Mouse (Mus musculus): Measurements from ENCODE around the gene Pdpr. TPM values are rescaled to one million over a fixed set of nuclear protein-coding genes. Genes with fewer than 3 reads are reported as not detected.
A peak's percentile ranks its signal among the peaks of the same experiment; 100 is the strongest.
"Not testable (repeated sequence)": the region's sequence is repeated elsewhere in the genome, so short reads cannot be mapped to it uniquely, and the experiment has no call there.

Gene Pdpr
- polyA plus RNA-seq, 1 experiment from 2014 or later = 10.0 TPM

DNA sequence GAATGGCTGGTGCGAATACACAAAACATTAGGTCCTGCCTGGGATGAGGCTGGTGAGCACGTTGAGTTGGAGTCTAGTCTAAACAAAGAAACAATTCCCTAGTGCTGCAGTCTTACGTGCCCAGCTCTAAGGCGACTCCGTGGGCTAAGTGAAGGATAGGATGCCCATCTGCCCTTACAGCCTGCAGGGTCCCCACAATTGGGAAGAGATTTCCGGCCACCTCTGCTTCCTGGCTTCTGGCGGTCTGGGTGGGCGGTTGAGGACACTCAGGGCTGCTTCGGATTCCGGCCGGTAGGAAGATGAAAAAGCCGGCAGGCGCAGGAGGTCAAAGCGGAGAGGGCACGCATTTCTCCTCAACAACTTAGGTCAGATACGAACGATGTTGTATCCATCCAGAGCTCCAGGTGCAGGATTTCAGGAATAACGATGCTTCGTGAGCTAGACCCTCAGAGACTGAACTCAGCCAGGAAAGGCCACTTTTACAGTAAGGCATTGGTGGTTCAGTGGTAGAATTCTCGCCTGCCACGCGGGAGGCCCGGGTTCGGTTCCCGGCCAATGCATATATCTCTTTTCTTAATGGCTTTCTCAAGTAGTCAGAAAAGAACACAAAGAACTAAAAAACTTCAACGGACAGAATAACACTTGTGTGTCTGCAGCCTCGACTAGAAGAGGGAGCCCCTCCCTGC, 32.2 kb upstream of the Pdpr start:
- H3K9me3 ChIP-seq = no peaks in the 10 kb centered on the region
- peak; percentile 79 for ATAC-seq (ENCODE audit: insufficient number of reproducible peaks, low FRiP score, low TSS enrichment, low read depth)
- H3K4me2 ChIP-seq = peak overlapping the region; percentile 70
- WGBS = under 1% methylated on average over 27 of the region's 27 CpGs
- H3K27ac ChIP-seq = peak overlapping the region; percentile 33; the same call in 1 of the 2 replicates
- no peaks in the 10 kb centered on the region for H3K27me3 ChIP-seq
- peak overlapping the region; percentile 52 for H3K9ac ChIP-seq
- H3K4me1 ChIP-seq = peaks cover 24% of the 10 kb centered on the region
- peaks cover 9% of the 10 kb centered on the region; the same call in 1 of the 2 replicates for H3K36me3 ChIP-seq
- peak overlapping the region; percentile 66 for H3K4me3 ChIP-seq

DNA sequence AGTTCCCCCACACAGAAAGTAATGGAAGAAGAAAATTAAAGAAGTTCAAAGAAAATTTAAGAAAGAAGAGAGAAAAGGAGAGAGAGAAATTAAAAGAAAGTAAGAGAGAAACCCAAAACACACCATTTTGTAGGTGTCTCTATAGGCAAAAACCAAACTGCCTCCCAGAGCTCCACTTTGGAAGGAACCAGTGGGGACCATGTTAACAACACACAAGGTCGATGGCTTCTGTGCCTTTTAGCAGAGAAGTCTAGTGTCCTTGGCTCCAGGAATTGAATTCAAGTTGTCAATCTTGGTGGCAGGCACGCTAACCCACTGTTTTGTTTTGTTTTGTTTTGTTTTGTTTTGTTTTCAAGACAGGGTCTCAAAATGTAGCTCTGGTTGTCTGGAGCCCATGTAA, 31.5 kb upstream of the Pdpr start:
- H3K9me3 ChIP-seq = no peaks in the 10 kb centered on the region
- WGBS = 60% methylated on average over 2 of the region's 2 CpGs
- H3K4me2 ChIP-seq = peak overlapping the region; percentile 70
- no peak for ATAC-seq (ENCODE audit: insufficient number of reproducible peaks, low FRiP score, low TSS enrichment, low read depth)
- peak overlapping the region; percentile 66 for H3K4me3 ChIP-seq
- no peak overlapping the region for H3K9ac ChIP-seq
- peaks cover 17% of the 10 kb centered on the region for H3K4me1 ChIP-seq
- no peaks in the 10 kb centered on the region for H3K27me3 ChIP-seq
- H3K27ac ChIP-seq = peak overlapping the region; percentile 9; the same call in 1 of the 2 replicates
- H3K36me3 ChIP-seq = peaks cover 9% of the 10 kb centered on the region; the same call in 1 of the 2 replicates

DNA sequence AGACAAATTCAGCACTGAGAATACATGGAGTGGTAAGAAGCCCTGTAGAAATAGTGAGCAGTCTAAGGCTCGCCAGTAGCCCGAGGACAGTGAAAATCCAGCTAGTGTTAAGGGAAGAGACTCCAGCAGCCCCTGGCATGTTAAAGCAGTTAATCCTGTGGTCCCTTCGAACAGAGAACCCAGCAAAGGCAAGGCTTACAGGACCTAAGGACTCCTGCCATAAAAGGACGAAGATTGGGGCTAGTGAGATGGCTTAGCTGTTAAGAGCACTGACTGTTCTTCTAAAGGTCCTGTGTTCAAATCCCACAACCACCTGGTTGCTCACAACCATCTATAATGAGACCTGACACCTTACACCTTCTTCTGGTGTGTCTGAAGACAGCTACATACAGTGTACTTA, 28.1 kb upstream of the Pdpr start:
- WGBS = 59% methylated on average over 4 of the region's 4 CpGs
- Histone ChIP-seq H3K4me3 (no peak overlapping the region), H3K4me2 (no peak overlapping the region), H3K36me3 (no peaks in the 10 kb centered on the region), H3K27me3 (no peaks in the 10 kb centered on the region), H3K9me3 (no peaks in the 10 kb centered on the region), H3K9ac (no peak overlapping the region), H3K4me1 (peaks cover 9% of the 10 kb centered on the region), H3K27ac (no peak overlapping the region)
- ATAC-seq (ENCODE audit: insufficient number of reproducible peaks, low FRiP score, low TSS enrichment, low read depth) = no peak

DNA sequence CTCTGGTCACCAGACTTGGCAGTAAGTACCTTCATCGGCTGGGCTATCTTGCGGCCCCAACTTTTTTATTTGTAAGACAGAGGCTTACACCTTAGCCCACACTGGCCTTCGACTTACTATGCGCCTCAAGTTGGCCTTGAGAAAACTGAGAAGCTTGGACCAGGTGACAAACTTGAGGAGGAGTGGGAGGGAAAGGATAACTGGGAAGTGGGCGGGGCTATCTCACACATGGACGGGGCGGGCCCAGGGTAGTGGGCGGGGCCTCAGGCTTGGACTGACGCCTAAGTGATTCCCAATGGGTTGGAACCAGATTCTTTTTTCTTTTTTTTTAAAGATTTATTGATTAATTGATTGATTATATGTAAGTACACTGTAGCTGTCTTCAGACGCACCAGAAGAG, 27.0 kb upstream of the Pdpr start:
- H3K27ac ChIP-seq = no peak overlapping the region
- 29% methylated on average over 10 of the region's 10 CpGs for WGBS
- no peak for ATAC-seq (ENCODE audit: insufficient number of reproducible peaks, low FRiP score, low TSS enrichment, low read depth)

DNA sequence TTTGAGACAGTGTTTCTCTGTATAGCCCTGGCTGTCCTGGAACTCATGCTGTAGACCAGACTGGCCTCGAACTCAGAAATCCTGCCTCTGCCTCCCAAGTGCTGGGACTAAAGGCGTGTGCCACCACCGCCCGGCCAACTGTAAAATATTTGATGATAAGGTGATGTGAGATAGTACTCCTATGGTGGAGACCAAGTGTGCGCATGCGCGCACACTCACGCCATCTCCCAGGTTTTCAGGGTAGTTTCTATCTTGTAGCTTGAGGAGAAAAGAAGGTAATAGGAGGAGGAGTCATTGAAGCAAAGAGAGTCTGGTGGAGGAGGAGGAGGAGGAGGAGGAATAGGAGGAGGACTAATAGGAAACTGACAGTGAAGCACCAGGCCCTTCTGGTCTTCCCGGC, 25.8 kb upstream of the Pdpr start:
- not testable (repeated sequence) for H3K4me3 ChIP-seq; H3K27ac ChIP-seq; H3K4me2 ChIP-seq; H3K9ac ChIP-seq; H3K27me3 ChIP-seq; H3K9me3 ChIP-seq; H3K36me3 ChIP-seq; H3K4me1 ChIP-seq; ATAC-seq (ENCODE audit: insufficient number of reproducible peaks, low FRiP score, low TSS enrichment, low read depth)
- 92% methylated on average over 9 of the region's 9 CpGs for WGBS

More for the DNA sequence above, 27.0 kb upstream of the Pdpr start:
- Histone ChIP-seq H3K27me3 (no peaks in the 10 kb centered on the region), H3K4me1 (no peaks in the 10 kb centered on the region), H3K9me3 (no peaks in the 10 kb centered on the region), H3K9ac (no peak overlapping the region), H3K4me2 (no peak overlapping the region), H3K36me3 (no peaks in the 10 kb centered on the region), H3K4me3 (no peak overlapping the region)

DNA sequence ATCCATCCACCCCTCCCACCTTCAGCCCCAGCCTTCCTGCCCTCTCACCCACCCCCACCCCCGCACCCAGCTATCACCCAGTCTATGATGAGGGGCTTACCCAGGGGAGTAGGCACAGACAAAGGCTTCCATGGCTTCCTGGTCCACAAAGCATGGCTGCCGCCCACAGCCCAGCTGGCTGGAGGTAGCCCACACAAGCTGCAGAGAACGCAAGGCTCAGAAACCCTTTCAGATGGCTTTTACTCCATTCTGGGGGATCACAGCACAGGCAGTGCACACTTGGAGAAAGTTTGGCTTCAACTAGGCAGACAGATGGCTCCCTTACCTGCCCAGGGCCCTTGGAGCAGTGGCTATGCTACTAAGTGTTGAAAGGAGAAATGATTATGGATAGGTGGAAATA, 18.5 kb upstream of the Pdpr start:
- H3K4me3 ChIP-seq = no peak overlapping the region
- H3K9me3 ChIP-seq = no peaks in the 10 kb centered on the region
- no peak for ATAC-seq (ENCODE audit: insufficient number of reproducible peaks, low FRiP score, low TSS enrichment, low read depth)
- 83% methylated on average over 3 of the region's 3 CpGs for WGBS
- H3K27ac ChIP-seq = no peak overlapping the region
- no peak overlapping the region for H3K4me2 ChIP-seq
- H3K36me3 ChIP-seq = no peaks in the 10 kb centered on the region
- H3K9ac ChIP-seq = no peak overlapping the region
- H3K4me1 ChIP-seq = no peaks in the 10 kb centered on the region; the same call in 1 of the 2 replicates
- no peaks in the 10 kb centered on the region for H3K27me3 ChIP-seq

DNA sequence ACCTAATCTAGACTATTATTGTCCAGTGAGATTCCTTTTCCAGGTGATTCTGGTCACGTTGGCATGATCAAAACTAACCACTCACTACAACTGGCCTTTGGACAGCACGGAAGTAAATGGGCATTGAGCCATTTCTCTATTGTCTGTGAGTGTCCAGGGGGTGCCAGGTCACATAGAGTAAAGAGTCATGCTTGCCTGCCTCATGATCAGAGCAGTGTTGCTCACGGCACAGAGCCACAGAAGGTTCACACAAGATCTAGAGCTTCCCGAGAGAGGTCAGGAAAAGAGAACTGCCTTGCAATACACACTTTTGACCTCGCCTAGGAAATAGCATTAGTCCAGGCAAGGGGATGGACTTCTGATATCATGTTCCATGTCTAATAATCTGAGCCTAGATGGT, 15.0 kb upstream of the Pdpr start:
- H3K9ac ChIP-seq = no peak overlapping the region
- H3K9me3 ChIP-seq = no peaks in the 10 kb centered on the region
- H3K27me3 ChIP-seq = no peaks in the 10 kb centered on the region
- 68% methylated on average over 5 of the region's 5 CpGs for WGBS
- no peak for ATAC-seq (ENCODE audit: insufficient number of reproducible peaks, low FRiP score, low TSS enrichment, low read depth)
- H3K27ac ChIP-seq = no peak overlapping the region
- H3K36me3 ChIP-seq = no peaks in the 10 kb centered on the region
- no peaks in the 10 kb centered on the region; the same call in 1 of the 2 replicates for H3K4me1 ChIP-seq
- no peak overlapping the region for H3K4me3 ChIP-seq
- no peak overlapping the region for H3K4me2 ChIP-seq

DNA sequence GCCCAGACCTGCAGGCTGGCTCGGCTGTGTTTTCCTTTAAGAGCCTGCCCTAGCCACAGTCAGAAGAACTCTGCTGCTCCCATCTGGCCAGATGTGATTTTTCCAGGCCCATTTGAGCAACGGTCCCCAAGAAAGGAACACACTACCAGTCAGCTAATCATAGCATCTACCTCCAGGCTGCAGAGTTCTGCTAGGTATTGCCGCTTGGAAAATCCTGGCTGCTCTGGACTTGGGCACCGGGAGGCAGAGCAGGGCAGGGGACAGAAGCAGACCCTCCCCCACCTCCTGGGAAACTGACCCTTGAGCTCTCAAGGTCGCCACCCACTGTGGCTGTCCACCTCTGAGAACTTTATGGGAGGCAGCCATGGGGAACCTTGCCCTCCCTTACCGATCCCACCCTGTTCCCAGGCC, 14.6 kb upstream of the Pdpr start:
- H3K4me1 ChIP-seq = no peaks in the 10 kb centered on the region; the same call in 1 of the 2 replicates
- no peaks in the 10 kb centered on the region for H3K36me3 ChIP-seq
- H3K9ac ChIP-seq = no peak overlapping the region
- no peak overlapping the region for H3K27ac ChIP-seq
- no peaks in the 10 kb centered on the region for H3K27me3 ChIP-seq
- H3K4me3 ChIP-seq = no peak overlapping the region
- no peak overlapping the region for H3K4me2 ChIP-seq
- H3K9me3 ChIP-seq = no peaks in the 10 kb centered on the region
- no peak for ATAC-seq (ENCODE audit: insufficient number of reproducible peaks, low FRiP score, low TSS enrichment, low read depth)
- 27% methylated on average over 6 of the region's 6 CpGs for WGBS

DNA sequence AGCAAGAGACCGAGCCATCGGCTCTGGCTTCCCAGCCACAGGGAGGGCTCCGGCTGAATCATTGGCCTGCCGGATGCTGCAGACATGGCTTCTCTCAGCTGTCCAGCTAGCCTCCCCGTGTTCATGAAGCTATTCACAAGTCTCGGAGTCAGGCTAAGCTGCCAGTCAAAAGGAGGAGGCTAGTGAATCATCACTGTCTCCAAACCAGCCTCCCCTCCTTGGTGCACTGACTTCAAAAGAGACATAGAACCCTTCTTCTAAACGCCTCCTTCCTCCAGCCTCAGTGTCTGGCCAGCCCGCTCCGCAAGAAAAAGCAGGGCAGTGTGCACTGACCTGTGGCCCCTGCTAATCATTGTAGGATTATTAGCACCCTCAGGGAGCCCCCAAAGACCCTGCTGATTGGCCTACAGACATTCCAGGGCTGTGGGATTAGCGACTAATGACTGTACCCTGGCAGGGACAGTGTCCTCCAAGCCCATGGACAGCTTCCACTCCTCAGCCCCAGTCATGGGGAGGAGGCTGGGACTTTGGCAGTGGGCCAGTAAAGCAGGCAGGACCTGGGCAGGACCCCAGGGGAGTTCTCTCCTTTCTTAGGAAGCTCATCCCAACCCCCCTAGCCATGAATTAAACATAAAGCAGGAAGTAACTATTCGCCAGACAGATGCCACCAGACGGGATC, 12.7 kb upstream of the Pdpr start:
- H3K27ac ChIP-seq = no peak overlapping the region
- H3K27me3 ChIP-seq = no peaks in the 10 kb centered on the region
- no peak for ATAC-seq (ENCODE audit: insufficient number of reproducible peaks, low FRiP score, low TSS enrichment, low read depth)
- no peak overlapping the region for H3K4me2 ChIP-seq
- no peaks in the 10 kb centered on the region for H3K36me3 ChIP-seq
- no peaks in the 10 kb centered on the region; the same call in 1 of the 2 replicates for H3K4me1 ChIP-seq
- no peak overlapping the region for H3K4me3 ChIP-seq
- 48% methylated on average over 12 of the region's 12 CpGs for WGBS
- H3K9me3 ChIP-seq = no peaks in the 10 kb centered on the region
- H3K9ac ChIP-seq = no peak overlapping the region

DNA sequence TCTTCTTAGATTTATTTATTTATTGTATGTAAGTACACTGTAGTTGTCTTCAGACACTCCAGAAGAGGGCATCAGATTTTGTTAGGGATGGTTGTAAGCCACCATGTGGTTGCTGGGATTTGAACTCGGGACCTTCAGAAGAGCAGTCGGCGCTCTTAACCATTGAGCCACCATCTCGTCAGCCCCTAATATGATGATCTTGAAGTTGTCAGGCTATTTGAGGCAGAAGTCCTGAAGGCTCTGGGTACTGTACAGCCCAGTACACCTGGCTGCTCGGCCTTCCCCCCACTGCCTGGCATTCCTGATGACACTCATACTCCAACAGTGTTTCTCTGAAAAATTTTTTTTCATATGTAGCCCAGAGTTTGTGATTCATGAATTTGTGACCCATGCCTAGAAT, 10.5 kb upstream of the Pdpr start:
- H3K9ac ChIP-seq; H3K27ac ChIP-seq; H3K9me3 ChIP-seq; H3K27me3 ChIP-seq; H3K4me3 ChIP-seq; H3K4me2 ChIP-seq; H3K36me3 ChIP-seq; ATAC-seq (ENCODE audit: insufficient number of reproducible peaks, low FRiP score, low TSS enrichment, low read depth); H3K4me1 ChIP-seq: not testable (repeated sequence)
- 84% methylated on average over 5 of the region's 5 CpGs for WGBS

DNA sequence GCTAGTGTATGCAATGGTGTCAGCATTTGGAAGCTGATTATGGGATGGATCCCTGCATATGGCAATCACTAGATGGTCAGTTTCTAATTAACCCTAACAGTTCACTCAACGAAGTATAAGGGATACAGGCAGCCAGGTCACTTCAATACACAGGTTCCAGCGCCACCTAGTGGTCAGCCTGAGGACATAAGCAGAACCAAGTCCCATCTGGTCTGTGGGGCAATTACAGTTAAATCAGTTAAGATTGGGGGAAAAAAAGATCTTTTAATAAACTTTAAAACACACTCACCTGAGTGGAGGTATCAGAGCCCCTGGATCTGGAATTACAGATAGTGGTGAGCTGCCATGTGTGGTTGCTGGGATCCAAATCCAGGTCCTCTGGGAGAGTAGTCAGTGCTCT, 4.3 kb upstream of the Pdpr start:
- Histone ChIP-seq H3K4me1 (peaks cover 6% of the 10 kb centered on the region), H3K9ac (no peak overlapping the region), H3K4me2 (no peak overlapping the region), H3K27ac (no peak overlapping the region), H3K36me3 (no peaks in the 10 kb centered on the region), H3K27me3 (no peaks in the 10 kb centered on the region), H3K9me3 (no peaks in the 10 kb centered on the region), H3K4me3 (no peak overlapping the region)
- no peak for ATAC-seq (ENCODE audit: insufficient number of reproducible peaks, low FRiP score, low TSS enrichment, low read depth)
- 0% methylated on average over 2 of the region's 2 CpGs for WGBS

DNA sequence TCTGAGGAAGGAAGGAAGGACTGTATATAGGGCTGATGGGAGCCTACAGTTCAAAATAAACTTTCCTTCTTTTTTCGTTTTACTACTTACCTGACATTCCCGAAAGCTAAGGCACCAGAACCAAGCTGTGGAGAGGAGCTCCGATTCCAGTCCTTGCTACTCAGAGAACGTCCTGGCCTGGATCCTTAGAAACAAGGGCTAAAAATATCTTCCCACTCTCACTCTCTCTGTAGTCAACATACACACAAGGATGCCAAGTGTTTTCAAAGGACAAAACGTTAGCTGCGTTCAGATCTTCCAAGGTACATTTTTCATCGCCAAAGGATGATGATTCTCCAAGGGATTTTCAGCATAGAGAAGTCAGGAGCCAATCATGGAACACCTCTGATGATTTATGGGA, 2.7 kb upstream of the Pdpr start:
- Histone ChIP-seq H3K27ac (no peak overlapping the region), H3K4me1 (peaks cover 11% of the 10 kb centered on the region), H3K9me3 (no peaks in the 10 kb centered on the region), H3K9ac (no peak overlapping the region), H3K27me3 (no peaks in the 10 kb centered on the region), H3K4me2 (no peak overlapping the region), H3K36me3 (no peaks in the 10 kb centered on the region), H3K4me3 (no peak overlapping the region)
- WGBS = 79% methylated on average over 7 of the region's 7 CpGs
- ATAC-seq (ENCODE audit: insufficient number of reproducible peaks, low FRiP score, low TSS enrichment, low read depth) = no peak

Data from limb, embryonic 15.5 days (tissue).